Mouse (Mus musculus) thymus, adult 2 months (tissue): Measurements from ENCODE around the gene Asap3. TPM values are rescaled to one million over a fixed set of nuclear protein-coding genes. Genes with fewer than 3 reads are reported as not detected.

Experiments
- DNase-seq: peaks from one replicate; pipeline ENCODE4 v3.0.0; 2021
- H3K27ac ChIP-seq: fragments of 200-500 bp; 2 replicates; pipeline ENCODE4 v1.5.1; 2012; ENCODE audit warnings: low read length, control low read depth; ENCODE audit not compliant: control insufficient read depth, insufficient read depth
- H3K27me3 ChIP-seq: fragments of 200-500 bp; 2 replicates; pipeline ENCODE4 v1.6.1; 2012; ENCODE audit warnings: mild to moderate bottlenecking, low read length, moderate library complexity, mixed read lengths; ENCODE audit not compliant: control insufficient read depth, insufficient read depth
- H3K36me3 ChIP-seq: fragments of 200-500 bp; 2 replicates; pipeline ENCODE4 v1.6.1; 2012; ENCODE audit warnings: mild to moderate bottlenecking, low read length, moderate library complexity; ENCODE audit not compliant: control insufficient read depth, insufficient read depth
- H3K4me1 ChIP-seq: fragments of 200-500 bp; replicated peaks from 2 replicates; pipeline ENCODE4 v1.6.1; 2012; ENCODE audit warnings: low read length; ENCODE audit not compliant: control insufficient read depth, insufficient read depth
- H3K4me3 ChIP-seq: fragments of 200-500 bp; 2 replicates; pipeline ENCODE4 v1.5.1; 2012; ENCODE audit warnings: mild to moderate bottlenecking, low read length, control low read depth, moderate library complexity; ENCODE audit not compliant: control insufficient read depth, insufficient read depth
- CTCF ChIP-seq: fragments of 200-500 bp; IDR thresholded peaks from 2 replicates; pipeline ENCODE4 v1.5.1; 2012; ENCODE audit warnings: mild to moderate bottlenecking, control low read depth, low read length, moderate library complexity, borderline replicate concordance; ENCODE audit not compliant: control insufficient read depth, poor library complexity, insufficient read depth; ENCODE audit errors: extremely low read depth
- POLR2A ChIP-seq: fragments of 200-500 bp; IDR thresholded peaks from 2 replicates; pipeline ENCODE4 v1.6.1; 2012; ENCODE audit warnings: mild to moderate bottlenecking, low read length, control low read depth, moderate library complexity; ENCODE audit not compliant: control insufficient read depth, poor library complexity, insufficient read depth; ENCODE audit errors: extremely low read depth
- WGBS: fragments of 180-500 bp; shearing (Covaris S2); methylation state at CpG from one replicate; pipeline ENCODE4 v1.1.7; 2018; 5-methylcytosine and 5-hydroxymethylcytosine counted together
- polyA plus RNA-seq: library from polyadenylated mRNA; depleted of rRNA; stranded (reverse); fragments of >200 nt; gene quantifications from 2 replicates; pipeline ENCODE4 v1.2.3, GENCODE M21; 2012

The Asap3 gene
- polyA plus RNA-seq, 1 experiment, result 4.4 TPM

GRCm38 (mm10) chr4:136242065-136242703, 36.0 kb downstream of the Asap3 start:
- no peak for DNase-seq
- peaks cover 17% of the 10 kb centered on the region for H3K27me3 ChIP-seq
- H3K4me3 ChIP-seq, result no peak overlapping the region
- no peaks in the 10 kb centered on the region for H3K36me3 ChIP-seq
- TF ChIP-seq CTCF, result no peak
- TF ChIP-seq POLR2A, result no peak
- H3K27ac ChIP-seq, result no peak overlapping the region
- 46% methylated on average over 8 of the region's 8 CpGs for WGBS
- H3K4me1 ChIP-seq, result no peaks in the 10 kb centered on the region

- H3K27ac ChIP-seq, result no peak overlapping the region
- peaks cover 5% of the 10 kb centered on the region; the same call in 1 of the 2 replicates for H3K4me1 ChIP-seq
- no peak for DNase-seq
- 87% methylated on average over 7 of the region's 7 CpGs for WGBS
- peaks cover 19% of the 10 kb centered on the region for H3K27me3 ChIP-seq
- TF ChIP-seq POLR2A (no peak), CTCF (no peak)
- H3K36me3 ChIP-seq, result no peaks in the 10 kb centered on the region
- H3K4me3 ChIP-seq, result no peak overlapping the region
Observed at GRCm38 (mm10) chr4:136242728-136243127, 36.6 kb downstream of the Asap3 start.

GRCm38 (mm10) chr4:136244208-136244607, 38.0 kb downstream of the Asap3 start:
- DNase-seq, result no peak
- no peak overlapping the region for H3K27ac ChIP-seq
- TF ChIP-seq CTCF, result no peak
- no peak for TF ChIP-seq POLR2A
- WGBS, result 85% methylated on average over 7 of the region's 7 CpGs
- H3K36me3 ChIP-seq, result no peaks in the 10 kb centered on the region
- H3K4me1 ChIP-seq, result peaks cover 19% of the 10 kb centered on the region
- peaks cover 31% of the 10 kb centered on the region for H3K27me3 ChIP-seq
- no peak overlapping the region for H3K4me3 ChIP-seq

- TF ChIP-seq POLR2A, result no peak
- no peaks in the 10 kb centered on the region for H3K36me3 ChIP-seq
- no peak for DNase-seq
- no peak overlapping the region for H3K27ac ChIP-seq
- no peak overlapping the region for H3K4me3 ChIP-seq
- H3K4me1 ChIP-seq, result peaks cover 20% of the 10 kb centered on the region
- H3K27me3 ChIP-seq, result peaks cover 41% of the 10 kb centered on the region
- WGBS, result 60% methylated on average over 5 of the region's 5 CpGs
Observed at GRCm38 (mm10) chr4:136245681-136246080, 39.5 kb downstream of the Asap3 start.

GRCm38 (mm10) chr4:136246568-136246969, 40.4 kb downstream of the Asap3 start:
- H3K27me3 ChIP-seq, result peaks cover 41% of the 10 kb centered on the region
- TF ChIP-seq CTCF, result no peak
- TF ChIP-seq POLR2A, result no peak
- DNase-seq, result no peak
- H3K4me1 ChIP-seq, result peaks cover 20% of the 10 kb centered on the region
- WGBS, result 8% methylated on average over 12 of the region's 12 CpGs
- H3K27ac ChIP-seq, result no peak overlapping the region
- H3K36me3 ChIP-seq, result no peaks in the 10 kb centered on the region
- H3K4me3 ChIP-seq, result no peak overlapping the region

- H3K27me3 ChIP-seq, result peaks cover 41% of the 10 kb centered on the region
- TF ChIP-seq CTCF, result no peak
- TF ChIP-seq POLR2A, result no peak
- H3K4me1 ChIP-seq, result peaks cover 20% of the 10 kb centered on the region
- DNase-seq, result no peak
- no peaks in the 10 kb centered on the region for H3K36me3 ChIP-seq
- no peak overlapping the region for H3K27ac ChIP-seq
- 10% methylated on average over 14 of the region's 14 CpGs for WGBS
- H3K4me3 ChIP-seq, result no peak overlapping the region
Observed at GRCm38 (mm10) chr4:136247386-136247728, 41.2 kb downstream of the Asap3 start.
